Mouse (Mus musculus) bone marrow macrophage, adult 2 months (primary cell): Measurements from ENCODE around the gene Hsf2.

Experiments
- CTCF ChIP-seq: IDR thresholded peaks from 2 replicates; pipeline ENCODE4 v1.5.1; 2012; ENCODE audit warnings: low read depth, mild to moderate bottlenecking, low read length, moderate library complexity
- POLR2A ChIP-seq: IDR thresholded peaks from 2 replicates; pipeline ENCODE4 v1.6.1; 2012; ENCODE audit warnings: mild to moderate bottlenecking, low read depth, low read length, borderline replicate concordance

- no peak for TF ChIP-seq CTCF
- no peak for TF ChIP-seq POLR2A
Measured at GRCm38 (mm10) chr10:57484741-57485140, 1.4 kb upstream of the Hsf2 start.
